Mouse (Mus musculus) heart, embryonic 10.5 days (tissue): ENCODE data around the gene Tut4. TPM values are rescaled to one million over a fixed set of nuclear protein-coding genes. Genes with fewer than 3 reads are reported as not detected.

Experiments
- DNase-seq: peaks from one replicate; pipeline ENCODE4 v3.0.0-alpha.2; 2017; ENCODE audit warnings: low spot score
- H3K27ac ChIP-seq: fragments of 300-500 bp; sonication (generic); 2 replicates; pipeline ENCODE4 v1.5.1; 2016; ENCODE audit warnings: mild to moderate bottlenecking
- H3K27me3 ChIP-seq: fragments of 300-500 bp; sonication (generic); 2 replicates; pipeline ENCODE4 v1.6.1; 2016; ENCODE audit warnings: mild to moderate bottlenecking; ENCODE audit not compliant: poor library complexity, insufficient read depth, severe bottlenecking
- H3K36me3 ChIP-seq: fragments of 300-500 bp; sonication (generic); 2 replicates; pipeline ENCODE4 v1.6.1; 2016; ENCODE audit warnings: mild to moderate bottlenecking, moderate library complexity
- H3K4me1 ChIP-seq: fragments of 300-500 bp; sonication (generic); 2 replicates; pipeline ENCODE4 v1.6.1; 2016; ENCODE audit warnings: mild to moderate bottlenecking
- H3K4me3 ChIP-seq: fragments of 300-500 bp; sonication (generic); 2 replicates; pipeline ENCODE4 v1.5.1; 2016; ENCODE audit warnings: mild to moderate bottlenecking, moderate library complexity
- H3K9me3 ChIP-seq: fragments of 300-500 bp; sonication (generic); 2 replicates; pipeline ENCODE4 v1.6.1; 2016; ENCODE audit warnings: mild to moderate bottlenecking, moderate library complexity
- WGBS: fragments of 180-500 bp; shearing (Covaris S2); methylation state at CpG from one replicate; pipeline ENCODE4 v1.1.7; 2016; 5-methylcytosine and 5-hydroxymethylcytosine counted together
- polyA plus RNA-seq: library from polyadenylated mRNA; unstranded; fragments of >200 nt; fragmentation: Nextera tagmentation; extraction: Ambion mirVana; gene quantifications from 2 replicates; pipeline ENCODE4 v1.2.1, GENCODE M21; 2016

Tut4 gene
- 44.6 and 79.6 TPM in 2 replicates for polyA plus RNA-seq

DNA sequence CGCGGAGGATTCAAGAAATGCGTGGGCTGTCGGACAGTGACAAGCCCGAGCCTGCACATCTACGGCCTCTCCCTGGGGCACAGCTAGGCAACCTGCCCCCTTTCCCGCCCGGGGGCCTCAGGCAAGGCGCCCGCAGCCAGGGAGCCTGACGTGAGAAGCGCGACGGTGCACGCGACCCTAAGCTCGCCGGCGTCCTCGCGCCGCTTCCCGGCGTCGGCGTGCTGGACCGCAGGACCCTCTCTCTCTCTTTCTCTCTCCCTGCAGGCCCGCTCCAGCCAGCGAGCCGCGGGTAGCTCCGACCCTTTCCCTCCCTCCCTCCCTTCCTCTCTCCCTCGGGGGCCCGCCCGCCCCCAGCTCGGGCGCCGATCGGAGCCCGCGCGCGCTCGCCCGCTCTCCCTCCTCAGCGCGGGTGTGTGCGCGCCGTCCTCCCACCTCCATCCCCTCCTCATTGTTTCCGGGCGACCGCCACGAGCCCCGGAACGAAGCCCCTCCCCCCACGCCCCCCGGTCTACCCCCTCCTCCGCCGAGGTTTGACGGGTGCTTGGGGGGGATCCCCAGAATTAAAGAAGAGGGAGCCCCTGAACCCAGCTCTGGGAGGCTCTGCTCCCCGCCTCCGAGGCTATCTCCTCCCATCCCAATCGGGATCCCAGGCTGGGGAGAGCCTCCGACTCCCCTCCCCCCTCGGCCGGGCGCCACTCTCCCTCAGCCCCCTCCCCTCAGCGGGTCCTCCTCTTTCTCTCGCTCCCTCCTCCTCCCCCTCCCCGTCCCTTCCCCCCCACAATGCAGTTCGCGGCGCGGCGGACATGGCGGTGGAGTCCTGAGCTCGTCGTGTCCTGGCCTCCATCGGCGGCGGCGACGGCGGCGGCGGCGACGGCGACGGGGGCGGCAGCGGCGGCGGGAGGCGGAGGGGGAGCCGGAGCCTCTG lies at the start of gene Tut4:
Gene Tut4, plus strand, starts transcription at position 196 of the 925 bp plus-strand sequence.
- under 1% methylated on average over 92 of the region's 97 CpGs for WGBS
- H3K9me3 ChIP-seq, result no peaks in the 10 kb centered on the region
- H3K27ac ChIP-seq, result peak within 1 kb of the TSS; percentile 97
- no peaks in the 10 kb centered on the region for H3K27me3 ChIP-seq
- DNase-seq, result peak; percentile 95
- peaks cover 13% of the 10 kb centered on the region for H3K36me3 ChIP-seq
- H3K4me3 ChIP-seq, result peak within 1 kb of the TSS; percentile 100
- peaks cover 12% of the 10 kb centered on the region for H3K4me1 ChIP-seq

DNA sequence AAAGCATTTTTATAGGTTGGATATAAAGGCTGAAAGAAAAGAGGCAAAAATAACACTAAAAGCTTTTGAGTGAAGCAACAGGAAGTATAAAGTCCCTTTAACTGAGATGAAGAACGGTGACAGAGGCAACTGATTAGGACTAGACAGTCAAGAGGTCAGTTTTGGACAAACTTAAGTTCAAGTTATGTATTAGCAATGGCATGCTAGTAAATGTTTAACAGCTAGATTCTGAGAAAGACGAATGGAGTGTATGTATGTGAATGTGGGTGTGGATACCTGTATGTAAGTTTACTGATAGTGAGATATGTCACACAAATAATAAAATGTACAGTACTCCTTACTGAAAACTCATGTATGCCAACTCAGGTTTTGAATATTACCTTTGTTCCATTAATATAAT lies 34.6 kb upstream of the Tut4 start:
- H3K36me3 ChIP-seq, result no peaks in the 10 kb centered on the region
- H3K27me3 ChIP-seq, result no peaks in the 10 kb centered on the region
- 67% methylated on average over 2 of the region's 2 CpGs for WGBS
- H3K9me3 ChIP-seq, result no peaks in the 10 kb centered on the region
- H3K27ac ChIP-seq, result no peak overlapping the region
- no peak overlapping the region for H3K4me3 ChIP-seq
- no peak for DNase-seq
- peaks cover 14% of the 10 kb centered on the region for H3K4me1 ChIP-seq

DNA sequence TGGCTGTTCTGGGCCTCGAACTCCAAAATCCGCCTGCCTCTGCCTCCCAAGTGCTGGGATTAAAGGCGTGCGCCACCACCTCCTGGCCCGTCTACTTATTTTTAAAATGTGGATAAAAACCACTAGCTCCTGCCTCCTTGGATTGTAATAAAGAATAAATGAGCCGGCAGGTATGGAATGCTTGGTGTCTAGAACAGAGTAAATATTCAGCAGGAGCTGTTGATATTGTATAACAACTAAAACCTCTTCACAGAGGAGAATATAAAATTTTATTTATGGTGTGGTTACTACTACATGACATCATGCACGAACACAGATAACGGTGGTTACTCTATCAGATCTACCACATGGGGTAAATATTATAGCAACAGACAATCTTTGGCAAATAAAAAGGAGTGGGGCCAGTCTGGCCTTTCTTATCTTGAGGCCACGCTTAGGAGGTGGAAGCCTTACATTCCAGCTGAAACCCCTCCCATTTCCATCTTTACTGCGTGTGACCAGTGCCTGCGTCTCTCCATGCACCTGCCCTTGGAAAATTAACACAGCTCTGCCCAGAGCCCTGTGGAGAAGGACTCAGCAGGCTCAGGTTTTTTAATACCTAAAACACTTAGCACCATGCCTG lies 31.4 kb upstream of the Tut4 start:
- Histone ChIP-seq H3K36me3 (no peaks in the 10 kb centered on the region), H3K4me3 (no peak overlapping the region), H3K4me1 (peaks cover 32% of the 10 kb centered on the region), H3K27ac (0 out of 2 replicates have a peak overlapping the region, but pooled peaks have one; percentile 11), H3K27me3 (no peaks in the 10 kb centered on the region), H3K9me3 (no peaks in the 10 kb centered on the region)
- no peak for DNase-seq
- 59% methylated on average over 11 of the region's 11 CpGs for WGBS

DNA sequence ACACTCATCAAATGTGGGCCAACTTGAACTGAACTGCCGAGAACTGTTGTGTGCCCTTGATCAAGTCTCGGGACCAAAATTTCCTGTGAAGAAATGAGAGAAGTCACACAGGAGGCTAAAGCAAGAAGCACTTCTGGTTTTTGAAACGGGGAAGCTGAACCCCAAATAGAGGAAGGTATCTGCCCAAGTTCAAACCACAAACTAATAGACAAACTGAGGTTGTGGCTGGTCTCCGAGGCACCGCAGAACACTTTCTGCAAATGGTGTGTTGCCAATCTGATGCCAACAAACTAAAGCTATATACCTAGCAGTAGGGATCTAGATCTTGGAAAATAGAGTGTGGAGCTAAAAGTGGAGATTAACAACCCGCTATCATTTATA lies 30.9 kb upstream of the Tut4 start:
- Histone ChIP-seq H3K4me3 (no peak overlapping the region), H3K9me3 (no peaks in the 10 kb centered on the region), H3K27me3 (no peaks in the 10 kb centered on the region), H3K36me3 (no peaks in the 10 kb centered on the region), H3K4me1 (peaks cover 33% of the 10 kb centered on the region), H3K27ac (0 out of 2 replicates have a peak overlapping the region, but pooled peaks have one; percentile 11)
- no peak for DNase-seq
- WGBS, result 80% methylated on average over 6 of the region's 6 CpGs

DNA sequence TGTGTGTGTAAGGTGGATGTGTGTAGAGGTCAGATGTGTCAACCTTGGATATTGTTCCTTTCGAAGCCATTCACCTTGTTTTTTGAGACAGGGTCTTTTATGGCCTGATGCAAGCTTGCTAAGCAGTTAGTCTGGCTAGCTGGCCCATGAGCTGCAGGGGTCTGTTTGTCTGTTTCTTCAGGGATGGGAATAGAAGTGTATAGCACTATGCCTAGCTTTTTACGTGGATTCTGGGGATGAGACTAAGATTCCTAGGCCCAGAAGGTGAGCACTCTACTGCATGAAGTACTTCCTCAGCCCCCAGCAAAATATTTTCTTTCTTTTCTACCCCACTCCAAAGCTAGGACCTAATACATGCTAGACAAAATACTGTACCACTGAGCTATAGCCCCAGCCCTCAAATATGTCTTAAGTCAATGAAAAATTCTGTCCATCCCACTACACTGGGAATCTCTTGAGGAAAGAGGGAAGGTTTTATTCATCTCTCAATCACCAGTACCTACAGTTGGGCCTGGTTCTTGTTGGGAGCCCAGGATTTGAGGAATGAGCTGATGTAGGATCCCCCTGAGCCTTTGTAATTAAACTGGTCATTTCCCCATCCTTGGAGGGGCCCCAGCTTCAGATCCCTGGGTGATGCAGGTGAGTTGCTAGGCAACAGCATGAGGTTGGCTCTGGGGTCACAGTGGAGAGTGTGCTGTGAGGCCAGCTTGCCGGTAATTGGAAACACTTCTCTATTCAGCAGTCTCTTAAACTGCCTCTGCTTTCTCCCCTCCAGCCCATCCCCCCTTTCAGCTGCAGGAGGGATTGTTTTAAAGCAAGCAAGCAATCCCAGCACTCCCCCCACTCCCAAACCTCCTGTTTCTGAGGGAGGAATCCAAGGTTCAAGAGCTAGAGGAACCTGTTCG lies 28.3 kb upstream of the Tut4 start:
- Histone ChIP-seq H3K9me3 (no peaks in the 10 kb centered on the region), H3K27me3 (no peaks in the 10 kb centered on the region), H3K4me1 (peaks cover 33% of the 10 kb centered on the region), H3K27ac (peak overlapping the region; percentile 32; the same call in 1 of the 2 replicates), H3K4me3 (no peak overlapping the region), H3K36me3 (no peaks in the 10 kb centered on the region)
- peak; percentile 65 for DNase-seq
- WGBS, result 56% methylated on average over 4 of the region's 4 CpGs

DNA sequence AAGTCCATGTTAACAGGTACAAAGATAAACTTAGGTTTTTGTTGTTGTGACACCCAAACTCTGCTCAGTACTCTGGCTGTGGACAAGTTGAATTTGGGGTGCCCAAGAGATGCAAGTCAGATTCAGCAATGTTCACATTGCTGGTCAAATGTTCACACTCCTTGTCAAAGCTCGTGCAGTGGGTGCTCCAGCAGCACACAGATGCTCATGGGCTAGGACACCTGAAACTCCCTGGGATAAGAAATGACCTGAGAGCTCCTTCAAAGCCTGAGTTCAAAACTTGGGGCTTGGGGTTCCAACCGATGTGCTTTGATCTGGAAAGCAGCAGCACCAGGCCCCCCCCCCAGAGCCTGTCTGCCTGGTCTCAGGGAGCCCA lies 27.7 kb upstream of the Tut4 start:
- 40% methylated on average over 2 of the region's 2 CpGs for WGBS
- H3K9me3 ChIP-seq, result no peaks in the 10 kb centered on the region
- H3K4me3 ChIP-seq, result no peak overlapping the region
- no peaks in the 10 kb centered on the region for H3K36me3 ChIP-seq
- H3K27ac ChIP-seq, result peak overlapping the region; percentile 32; the same call in 1 of the 2 replicates
- no peaks in the 10 kb centered on the region for H3K27me3 ChIP-seq
- peak; percentile 65 for DNase-seq
- H3K4me1 ChIP-seq, result peaks cover 30% of the 10 kb centered on the region

DNA sequence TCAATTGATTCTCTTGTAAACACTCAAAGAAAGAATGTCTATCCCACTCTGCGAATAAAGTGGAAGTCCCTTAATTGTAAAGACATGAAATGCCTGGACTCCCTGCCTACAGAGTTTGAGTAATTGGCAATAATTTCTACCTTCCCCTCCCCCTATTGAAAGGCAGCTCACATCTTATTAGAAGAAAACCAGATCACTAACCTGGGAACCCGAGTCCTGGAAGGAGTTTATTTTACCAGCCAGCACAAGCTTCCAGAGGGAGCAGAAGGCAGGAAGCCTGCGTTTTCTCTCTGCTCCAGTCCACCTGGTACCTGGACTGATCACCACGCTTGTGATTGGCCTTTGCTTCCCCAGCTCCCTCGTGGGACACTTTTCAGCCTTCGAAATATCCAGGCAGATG lies 25.9 kb upstream of the Tut4 start:
- H3K4me1 ChIP-seq, result peaks cover 34% of the 10 kb centered on the region
- peak; percentile 42 for DNase-seq
- no peak overlapping the region for H3K4me3 ChIP-seq
- no peak overlapping the region for H3K27ac ChIP-seq
- H3K9me3 ChIP-seq, result no peaks in the 10 kb centered on the region
- no peaks in the 10 kb centered on the region for H3K27me3 ChIP-seq
- WGBS, result 34% methylated on average over 6 of the region's 6 CpGs
- H3K36me3 ChIP-seq, result no peaks in the 10 kb centered on the region

DNA sequence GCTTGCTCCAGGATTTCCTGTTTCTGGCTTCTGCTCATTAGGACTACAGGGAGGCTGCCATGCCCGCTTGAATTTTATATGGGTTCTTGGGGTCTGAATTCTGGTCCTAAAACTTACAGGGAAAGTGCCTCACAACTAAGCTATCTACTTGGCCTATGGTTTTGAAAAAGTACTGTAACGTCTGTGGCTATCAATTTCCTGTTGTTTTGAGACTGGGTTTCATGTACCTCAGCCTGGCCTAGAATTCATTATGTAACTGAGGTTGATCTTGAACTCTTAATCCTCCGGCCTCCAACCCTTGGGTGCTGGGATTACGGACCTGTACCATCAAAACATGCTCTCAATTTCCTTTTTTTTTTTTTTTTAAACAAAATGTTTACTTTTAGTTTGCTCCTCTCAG lies 25.0 kb upstream of the Tut4 start:
- Histone ChIP-seq H3K27ac (no peak overlapping the region), H3K36me3 (no peaks in the 10 kb centered on the region), H3K4me3 (no peak overlapping the region), H3K4me1 (peaks cover 39% of the 10 kb centered on the region), H3K9me3 (no peaks in the 10 kb centered on the region), H3K27me3 (no peaks in the 10 kb centered on the region)
- DNase-seq, result peak; percentile 24
- 72% methylated on average over 4 of the region's 4 CpGs for WGBS

DNA sequence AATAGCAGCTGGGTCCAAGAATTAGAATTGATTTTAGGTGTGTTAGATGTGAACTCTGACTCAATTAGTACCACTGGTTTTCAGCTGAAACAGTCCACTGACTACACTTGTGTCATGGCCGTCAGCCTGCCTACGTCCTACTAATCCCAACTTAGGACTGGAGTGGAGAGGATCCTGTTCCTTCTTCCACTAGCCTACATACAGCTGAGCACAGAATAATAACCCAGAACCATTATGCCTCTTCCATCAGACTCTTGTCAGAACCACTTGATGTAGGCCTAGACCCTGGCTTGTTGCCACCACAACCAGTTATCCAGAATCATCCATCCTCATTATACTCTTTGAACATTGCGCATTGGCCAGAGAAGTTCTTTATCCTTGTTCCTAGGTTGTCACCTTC lies 24.4 kb upstream of the Tut4 start:
- Histone ChIP-seq H3K4me1 (peaks cover 35% of the 10 kb centered on the region), H3K27ac (no peak overlapping the region), H3K4me3 (no peak overlapping the region), H3K36me3 (no peaks in the 10 kb centered on the region), H3K9me3 (no peaks in the 10 kb centered on the region), H3K27me3 (no peaks in the 10 kb centered on the region)
- 84% methylated on average over 3 of the region's 3 CpGs for WGBS
- DNase-seq, result no peak

DNA sequence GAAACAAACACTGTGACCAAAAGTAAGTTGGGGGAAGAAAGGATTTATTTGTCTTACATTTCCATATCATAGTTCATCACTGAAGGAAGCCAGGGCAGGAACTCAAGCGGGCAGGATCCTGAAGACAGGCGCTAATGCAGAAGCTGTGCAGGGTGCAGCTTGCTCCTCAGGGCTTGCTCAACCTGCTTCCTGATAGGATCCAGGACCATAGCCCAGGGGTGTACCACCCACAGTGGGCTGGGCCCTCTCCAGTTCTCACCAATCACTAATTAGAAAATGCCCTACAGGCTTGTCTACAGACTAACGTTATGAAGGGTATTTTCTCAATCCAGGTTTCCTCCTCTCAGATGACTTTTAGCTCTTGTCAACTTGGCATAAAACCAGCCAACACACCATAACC lies 23.6 kb upstream of the Tut4 start:
- DNase-seq, result peak; percentile 64
- Histone ChIP-seq H3K27ac (no peak overlapping the region; the same call in 1 of the 2 replicates), H3K4me3 (no peak overlapping the region), H3K36me3 (no peaks in the 10 kb centered on the region), H3K27me3 (no peaks in the 10 kb centered on the region), H3K4me1 (peaks cover 32% of the 10 kb centered on the region), H3K9me3 (no peaks in the 10 kb centered on the region)
- 67% methylated on average over 3 of the region's 3 CpGs for WGBS

DNA sequence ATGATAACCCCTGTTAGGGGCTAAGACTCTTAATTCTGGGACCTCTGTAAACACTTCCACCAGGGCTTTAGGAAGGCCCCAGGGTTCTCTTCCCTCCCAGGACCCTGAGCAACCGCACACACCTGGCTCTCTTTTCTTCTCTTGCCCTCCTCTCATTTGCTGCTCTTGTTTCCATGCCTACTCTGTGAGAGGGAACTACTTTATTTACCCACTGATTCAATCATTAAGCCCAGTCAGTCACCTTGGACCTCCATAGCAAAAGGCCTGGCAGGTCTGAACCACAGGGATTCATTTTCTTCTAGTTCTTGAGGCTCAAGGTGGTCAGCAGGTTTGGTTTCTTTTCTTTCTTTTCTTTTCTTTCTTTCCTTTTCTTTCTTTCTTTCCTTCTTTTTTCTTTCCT lies 23.0 kb upstream of the Tut4 start:
- no peaks in the 10 kb centered on the region for H3K9me3 ChIP-seq
- no peaks in the 10 kb centered on the region for H3K36me3 ChIP-seq
- H3K27me3 ChIP-seq, result no peaks in the 10 kb centered on the region
- no peak overlapping the region for H3K4me3 ChIP-seq
- peaks cover 26% of the 10 kb centered on the region for H3K4me1 ChIP-seq
- 60% methylated on average over 1 of the region's 1 CpGs for WGBS
- peak; percentile 20 for DNase-seq
- H3K27ac ChIP-seq, result no peak overlapping the region

DNA sequence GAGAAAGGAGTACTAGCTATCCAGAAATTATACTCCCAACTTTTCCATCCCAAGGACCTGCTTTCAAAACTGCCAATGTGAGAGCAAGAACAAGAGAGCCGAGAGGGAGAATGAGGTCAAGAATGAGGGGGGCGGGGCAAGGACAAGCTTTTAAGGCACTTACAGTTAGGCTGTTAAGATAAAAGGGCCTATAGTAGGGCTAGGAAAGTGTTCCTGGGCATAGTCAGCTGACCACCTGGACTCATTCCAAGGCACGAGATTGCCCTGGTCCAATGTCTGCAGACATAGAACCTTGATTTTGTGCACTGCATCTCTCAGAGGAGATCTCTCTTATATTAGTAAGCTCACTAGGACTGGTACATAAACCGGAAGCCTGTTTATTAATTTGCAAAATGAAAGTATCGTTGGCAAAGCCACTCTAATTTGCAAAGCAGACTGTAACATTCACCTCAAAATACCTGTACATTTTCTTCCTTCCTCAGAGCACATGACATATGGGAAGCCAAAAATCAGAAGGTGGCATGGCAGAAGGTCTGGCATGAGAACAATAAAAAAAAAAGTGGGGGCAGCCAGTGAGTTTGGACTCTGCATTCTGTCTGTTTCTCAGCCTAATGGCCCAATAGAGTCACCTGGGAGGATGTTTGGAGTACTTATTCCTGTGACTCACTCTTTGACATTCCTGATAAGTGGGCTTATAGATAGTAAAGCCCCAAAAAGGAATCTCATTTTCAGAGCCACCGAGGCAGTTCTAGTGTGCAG lies 21.0 kb upstream of the Tut4 start:
- Histone ChIP-seq H3K27me3 (no peaks in the 10 kb centered on the region), H3K36me3 (no peaks in the 10 kb centered on the region), H3K4me1 (peaks cover 19% of the 10 kb centered on the region), H3K27ac (peak overlapping the region; percentile 37), H3K4me3 (no peak overlapping the region), H3K9me3 (no peaks in the 10 kb centered on the region)
- DNase-seq, result peak; percentile 76
- 48% methylated on average over 6 of the region's 6 CpGs for WGBS
